Mouse (Mus musculus): ENCODE results near the gene Gm7697.
"Not testable (repeated sequence)": the region's sequence is repeated elsewhere in the genome, so short reads cannot be mapped to it uniquely, and the experiment has no call there.

Gene Gm7697

GRCm38 (mm10) chr8:69522876-69523275, at the start of gene Gm7697:
Gm7697 (minus strand) TSS chr8:69522976.
- not testable (repeated sequence) for DNase-seq (ENCODE audit: low read depth, low spot score)

DNA sequence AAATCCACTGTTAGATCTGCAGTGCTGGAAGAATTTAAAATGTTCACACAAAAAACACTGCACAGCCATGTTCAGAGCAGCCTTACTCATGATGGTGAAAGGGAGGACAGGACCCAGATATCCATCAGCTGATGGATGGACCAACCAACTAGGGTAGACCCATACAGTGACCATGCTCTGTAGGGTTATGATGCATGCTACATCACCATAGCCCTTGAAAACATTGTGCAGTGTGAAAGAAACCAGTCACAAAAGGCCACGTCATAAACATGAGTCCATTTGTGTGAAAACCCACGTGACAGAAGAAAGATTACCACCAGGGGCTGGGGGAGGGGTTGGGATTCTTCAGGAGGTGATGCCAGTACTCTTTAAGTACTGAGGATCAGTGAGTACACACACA, 28.5 kb upstream of the Gm7697 start:
- DNase-seq (ENCODE audit: low read depth, low spot score), result not testable (repeated sequence)

GRCm38 (mm10) chr8:69549556-69549955, 26.8 kb upstream of the Gm7697 start:
- DNase-seq (ENCODE audit: low read depth, low spot score), result not testable (repeated sequence)

GRCm38 (mm10) chr8:69548114-69548513, 25.3 kb upstream of the Gm7697 start:
- DNase-seq (ENCODE audit: low read depth, low spot score), result not testable (repeated sequence)

- DNase-seq (ENCODE audit: low read depth, low spot score), result not testable (repeated sequence)
These were observed 24.4 kb upstream of the Gm7697 start for GRCm38 (mm10) chr8:69547208-69547607.

GRCm38 (mm10) chr8:69545020-69545419, 22.2 kb upstream of the Gm7697 start:
- DNase-seq (ENCODE audit: low read depth, low spot score), result not testable (repeated sequence)

DNA sequence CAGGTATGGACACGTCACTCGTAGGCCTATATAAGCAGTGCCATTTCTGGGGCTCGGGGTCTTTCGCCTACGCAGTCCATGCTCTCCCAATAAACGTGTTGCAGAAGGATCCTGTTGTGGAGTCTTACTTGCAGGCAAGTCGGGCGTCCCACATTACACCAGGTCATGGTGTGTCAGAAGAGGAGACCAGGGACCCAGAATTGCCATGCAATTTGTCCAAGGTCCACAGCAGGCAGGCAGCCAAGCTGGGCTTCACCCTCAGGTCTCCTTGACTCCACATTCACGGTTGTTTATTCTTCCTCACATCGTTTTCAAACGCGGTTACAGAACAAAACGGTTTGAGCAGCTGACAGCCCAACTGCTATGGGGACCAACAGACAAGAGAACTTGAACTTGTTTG, 21.7 kb upstream of the Gm7697 start:
- not testable (repeated sequence) for DNase-seq (ENCODE audit: low read depth, low spot score)

- not testable (repeated sequence) for DNase-seq (ENCODE audit: low read depth, low spot score)
These were observed 21.2 kb upstream of the Gm7697 start for GRCm38 (mm10) chr8:69543984-69544383.

- DNase-seq (ENCODE audit: low read depth, low spot score), result not testable (repeated sequence)
These were observed 18.0 kb upstream of the Gm7697 start for GRCm38 (mm10) chr8:69540764-69541163.

DNA sequence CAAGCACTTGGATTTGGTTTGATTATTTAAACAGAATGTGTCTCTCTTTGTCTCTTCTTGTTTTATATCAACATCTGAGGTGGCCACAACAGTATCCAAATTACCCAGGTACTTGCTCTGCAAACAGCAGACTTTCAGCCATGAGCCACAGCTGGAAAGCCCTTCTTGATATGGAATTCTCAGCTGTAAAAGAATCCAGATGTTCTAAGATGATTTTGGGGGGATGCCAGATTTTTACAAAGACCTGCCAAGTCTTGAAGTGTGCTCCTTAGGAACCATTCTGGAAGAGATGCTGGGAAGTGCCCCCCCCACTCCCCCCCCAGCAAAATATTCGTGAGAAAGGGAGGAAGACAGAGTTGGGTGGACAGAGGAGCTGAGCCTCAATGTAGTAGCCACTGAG, 17.6 kb upstream of the Gm7697 start:
- DNase-seq (ENCODE audit: low read depth, low spot score), result not testable (repeated sequence)

GRCm38 (mm10) chr8:69474946-69475345, 47.8 kb downstream of the Gm7697 start:
- DNase-seq (ENCODE audit: low read depth, low spot score), result not testable (repeated sequence)

GRCm38 (mm10) chr8:69453465-69453864, 69.3 kb downstream of the Gm7697 start, which contains the start of gene Gm9495:
Gm9495 (minus strand) TSS chr8:69453565.
- DNase-seq (ENCODE audit: low read depth, low spot score), result not testable (repeated sequence)
